Mouse (Mus musculus): Measurements from ENCODE around the gene Tpx2. TPM values are rescaled to one million over a fixed set of nuclear protein-coding genes. Genes with fewer than 3 reads are reported as not detected.

The Tpx2 gene
- polyA plus RNA-seq, 1 experiment from 2014 or later: 88.3 TPM

GRCm38 (mm10) chr2:152928988-152929370 lies 81.2 kb downstream of the Tpx2 start:
- Histone ChIP-seq H3K4me1 (replicated peaks; ENCODE audit: control insufficient read depth, insufficient read depth, low read length) (peaks cover 9% of the 10 kb centered on the region), H3K9ac (ENCODE audit: low read length) (no peak overlapping the region), H3K9me3 (ENCODE audit: control insufficient read depth, low read length) (no peaks in the 10 kb centered on the region), H3K4me2 (ENCODE audit: low read length) (no peak overlapping the region), H3K4me3 (ENCODE audit: low read depth, low read length) (no peak overlapping the region), H3K36me3 (ENCODE audit: control insufficient read depth, insufficient read depth, low read length) (no peaks in the 10 kb centered on the region), H3K27me3 (replicated peaks; ENCODE audit: control insufficient read depth, insufficient read depth, low read length) (no peaks in the 10 kb centered on the region), H3K27ac (ENCODE audit: low read depth) (no peak overlapping the region)
- no peak for DNase-seq (ENCODE audit: low spot score)
- ATAC-seq (replicated peaks; ENCODE audit: low FRiP score, low TSS enrichment, low read depth): no peak
- 64% methylated on average over 3 of the region's 3 CpGs for WGBS

- Histone ChIP-seq H3K4me3 (ENCODE audit: low read depth, low read length) (no peak overlapping the region), H3K27me3 (replicated peaks; ENCODE audit: control insufficient read depth, insufficient read depth, low read length) (no peaks in the 10 kb centered on the region), H3K4me2 (ENCODE audit: low read length) (no peak overlapping the region), H3K9ac (ENCODE audit: low read length) (no peak overlapping the region), H3K4me1 (replicated peaks; ENCODE audit: control insufficient read depth, insufficient read depth, low read length) (peaks cover 7% of the 10 kb centered on the region), H3K9me3 (ENCODE audit: control insufficient read depth, low read length) (no peaks in the 10 kb centered on the region), H3K27ac (ENCODE audit: low read depth) (no peak overlapping the region), H3K36me3 (ENCODE audit: control insufficient read depth, insufficient read depth, low read length) (no peaks in the 10 kb centered on the region)
- DNase-seq (ENCODE audit: low spot score) (no peak), ATAC-seq (replicated peaks; ENCODE audit: low FRiP score, low TSS enrichment, low read depth) (no peak)
- WGBS: 28% methylated on average over 2 of the region's 2 CpGs
Measured at GRCm38 (mm10) chr2:152930276-152930675, 82.5 kb downstream of the Tpx2 start.

- H3K9ac ChIP-seq (ENCODE audit: low read length): no peak overlapping the region
- 0 out of 2 replicates have a peak, but pooled peaks cover 5% of the 10 kb centered on the region for H3K27me3 ChIP-seq (replicated peaks; ENCODE audit: control insufficient read depth, insufficient read depth, low read length)
- no peak overlapping the region for H3K4me3 ChIP-seq (ENCODE audit: low read depth, low read length)
- no peak for DNase-seq (ENCODE audit: low spot score)
- 54% methylated on average over 12 of the region's 12 CpGs for WGBS
- no peaks in the 10 kb centered on the region for H3K9me3 ChIP-seq (ENCODE audit: control insufficient read depth, low read length)
- H3K4me2 ChIP-seq (ENCODE audit: low read length): no peak overlapping the region
- ATAC-seq (replicated peaks; ENCODE audit: low FRiP score, low TSS enrichment, low read depth): no peak
- no peaks in the 10 kb centered on the region for H3K36me3 ChIP-seq (ENCODE audit: control insufficient read depth, insufficient read depth, low read length)
- H3K4me1 ChIP-seq (replicated peaks; ENCODE audit: control insufficient read depth, insufficient read depth, low read length): no peaks in the 10 kb centered on the region; the same call in 1 of the 2 replicates
- H3K27ac ChIP-seq (ENCODE audit: low read depth): no peak overlapping the region; the same call in 1 of the 2 replicates
Measured at GRCm38 (mm10) chr2:152931456-152932160, 83.8 kb downstream of the Tpx2 start.

GRCm38 (mm10) chr2:152933048-152933447 lies 85.3 kb downstream of the Tpx2 start, which contains the start of gene Foxs1:
Gene Foxs1, minus strand, starts transcription at chr2:152933208.
- Histone ChIP-seq H3K9me3 (ENCODE audit: control insufficient read depth, low read length) (no peaks in the 10 kb centered on the region), H3K36me3 (ENCODE audit: control insufficient read depth, insufficient read depth, low read length) (no peaks in the 10 kb centered on the region), H3K4me1 (replicated peaks; ENCODE audit: control insufficient read depth, insufficient read depth, low read length) (no peaks in the 10 kb centered on the region; the same call in 1 of the 2 replicates), H3K4me2 (ENCODE audit: low read length) (no peak within 1 kb of the TSS), H3K27me3 (replicated peaks; ENCODE audit: control insufficient read depth, insufficient read depth, low read length) (0 out of 2 replicates have a peak, but pooled peaks cover 5% of the 10 kb centered on the region), H3K27ac (ENCODE audit: low read depth) (no peak within 1 kb of the TSS; the same call in 1 of the 2 replicates), H3K4me3 (ENCODE audit: low read depth, low read length) (no peak within 1 kb of the TSS), H3K9ac (ENCODE audit: low read length) (no peak within 1 kb of the TSS)
- DNase-seq (ENCODE audit: low spot score) (no peak), ATAC-seq (replicated peaks; ENCODE audit: low FRiP score, low TSS enrichment, low read depth) (no peak)
- 24% methylated on average over 9 of the region's 9 CpGs for WGBS

DNA sequence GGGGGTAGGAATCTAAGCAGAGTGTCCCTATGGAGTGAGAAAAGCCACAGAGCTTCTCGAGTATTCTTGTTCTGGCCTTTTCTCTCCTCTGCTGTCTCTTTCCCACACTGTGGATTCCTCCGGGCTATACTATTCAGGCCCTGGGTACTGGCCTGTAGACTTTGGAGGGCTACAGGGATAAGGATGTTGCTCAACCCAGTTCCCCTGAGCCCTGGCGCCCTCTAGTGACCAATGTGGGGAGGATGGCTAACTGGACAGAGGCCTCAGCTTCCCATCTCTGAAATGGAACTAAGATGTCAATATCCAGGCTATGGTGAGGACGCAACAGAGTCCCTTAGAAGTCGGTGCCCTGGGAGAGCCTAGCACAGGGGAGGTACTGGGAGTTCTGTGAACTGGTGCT lies 85.8 kb downstream of the Tpx2 start:
- no peak overlapping the region for H3K4me2 ChIP-seq (ENCODE audit: low read length)
- no peaks in the 10 kb centered on the region for H3K9me3 ChIP-seq (ENCODE audit: control insufficient read depth, low read length)
- no peak overlapping the region for H3K27ac ChIP-seq (ENCODE audit: low read depth)
- H3K9ac ChIP-seq (ENCODE audit: low read length): no peak overlapping the region
- WGBS: 36% methylated on average over 5 of the region's 5 CpGs
- H3K4me3 ChIP-seq (ENCODE audit: low read depth, low read length): no peak overlapping the region
- no peaks in the 10 kb centered on the region; the same call in 1 of the 2 replicates for H3K4me1 ChIP-seq (replicated peaks; ENCODE audit: control insufficient read depth, insufficient read depth, low read length)
- ATAC-seq (replicated peaks; ENCODE audit: low FRiP score, low TSS enrichment, low read depth): 0 out of 2 replicates have a peak, but pooled peaks have one; percentile 31
- DNase-seq (ENCODE audit: low spot score): no peak
- H3K27me3 ChIP-seq (replicated peaks; ENCODE audit: control insufficient read depth, insufficient read depth, low read length): 0 out of 2 replicates have a peak, but pooled peaks cover 8% of the 10 kb centered on the region
- no peaks in the 10 kb centered on the region for H3K36me3 ChIP-seq (ENCODE audit: control insufficient read depth, insufficient read depth, low read length)

- no peaks in the 10 kb centered on the region for H3K9me3 ChIP-seq (ENCODE audit: control insufficient read depth, low read length)
- peaks cover 59% of the 10 kb centered on the region for H3K27me3 ChIP-seq (replicated peaks; ENCODE audit: control insufficient read depth, insufficient read depth, low read length)
- H3K36me3 ChIP-seq (ENCODE audit: control insufficient read depth, insufficient read depth, low read length): no peaks in the 10 kb centered on the region
- WGBS: 10% methylated on average over 4 of the region's 4 CpGs
- H3K4me3 ChIP-seq (ENCODE audit: low read depth, low read length): no peak overlapping the region
- no peak for ATAC-seq (replicated peaks; ENCODE audit: low FRiP score, low TSS enrichment, low read depth)
- H3K4me1 ChIP-seq (replicated peaks; ENCODE audit: control insufficient read depth, insufficient read depth, low read length): no peaks in the 10 kb centered on the region
- H3K4me2 ChIP-seq (ENCODE audit: low read length): no peak overlapping the region
- no peak overlapping the region for H3K9ac ChIP-seq (ENCODE audit: low read length)
- H3K27ac ChIP-seq (ENCODE audit: low read depth): no peak overlapping the region
- peak; percentile 80 for DNase-seq (ENCODE audit: low spot score)
Measured at GRCm38 (mm10) chr2:152939846-152940245, 92.1 kb downstream of the Tpx2 start.

DNA sequence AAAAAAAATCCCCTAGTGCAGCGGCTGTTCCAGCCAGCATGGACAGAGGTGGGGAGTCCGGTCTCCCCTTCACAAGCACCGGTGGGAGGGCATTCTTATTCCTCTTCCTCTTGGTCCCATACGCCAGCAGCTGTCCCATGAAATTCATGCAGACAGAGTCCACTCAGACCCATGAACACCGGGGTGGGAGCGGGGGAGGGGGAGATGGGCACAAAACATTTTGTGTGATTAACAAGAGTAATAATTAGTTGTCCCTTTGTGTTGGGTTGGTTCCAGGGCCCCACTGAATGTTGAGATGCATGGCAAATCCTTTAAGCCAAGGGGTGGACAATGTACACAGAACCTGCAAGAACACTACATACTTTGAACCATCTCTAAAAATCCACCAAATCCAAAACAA lies 93.3 kb downstream of the Tpx2 start:
- Histone ChIP-seq H3K4me2 (ENCODE audit: low read length) (no peak overlapping the region), H3K27me3 (replicated peaks; ENCODE audit: control insufficient read depth, insufficient read depth, low read length) (peaks cover 71% of the 10 kb centered on the region)
- WGBS: 81% methylated on average over 6 of the region's 6 CpGs

DNA sequence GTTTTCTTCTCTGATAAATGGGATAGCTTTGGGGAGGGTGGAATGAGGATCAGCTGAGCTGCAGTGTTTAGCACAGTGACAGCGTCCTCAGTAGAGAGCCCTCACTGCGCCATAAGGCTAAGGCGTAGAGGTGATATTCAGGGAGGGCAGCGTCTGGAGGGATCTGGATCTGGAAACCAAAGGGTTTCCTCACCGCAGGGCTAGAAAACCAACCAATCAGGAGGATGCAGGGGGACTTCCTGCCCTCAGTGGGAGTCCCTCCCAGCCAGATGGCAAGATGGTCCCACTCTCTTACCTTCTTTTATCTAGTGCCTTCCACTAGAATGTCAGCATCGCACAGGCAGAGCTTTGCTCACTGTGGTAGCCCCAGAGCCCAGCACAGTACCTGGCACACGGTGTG lies 94.0 kb downstream of the Tpx2 start:
- Histone ChIP-seq H3K9me3 (ENCODE audit: control insufficient read depth, low read length) (no peaks in the 10 kb centered on the region), H3K27me3 (replicated peaks; ENCODE audit: control insufficient read depth, insufficient read depth, low read length) (peaks cover 70% of the 10 kb centered on the region), H3K4me2 (ENCODE audit: low read length) (no peak overlapping the region), H3K36me3 (ENCODE audit: control insufficient read depth, insufficient read depth, low read length) (no peaks in the 10 kb centered on the region), H3K4me1 (replicated peaks; ENCODE audit: control insufficient read depth, insufficient read depth, low read length) (no peaks in the 10 kb centered on the region), H3K4me3 (ENCODE audit: low read depth, low read length) (no peak overlapping the region), H3K9ac (ENCODE audit: low read length) (no peak overlapping the region), H3K27ac (ENCODE audit: low read depth) (no peak overlapping the region)
- 23% methylated on average over 7 of the region's 7 CpGs for WGBS
- no peak for ATAC-seq (replicated peaks; ENCODE audit: low FRiP score, low TSS enrichment, low read depth)
- DNase-seq (ENCODE audit: low spot score): no peak

More for the DNA sequence above, 93.3 kb downstream of the Tpx2 start:
- Histone ChIP-seq H3K9me3 (ENCODE audit: control insufficient read depth, low read length) (no peaks in the 10 kb centered on the region), H3K4me1 (replicated peaks; ENCODE audit: control insufficient read depth, insufficient read depth, low read length) (no peaks in the 10 kb centered on the region), H3K36me3 (ENCODE audit: control insufficient read depth, insufficient read depth, low read length) (no peaks in the 10 kb centered on the region), H3K27ac (ENCODE audit: low read depth) (no peak overlapping the region), H3K9ac (ENCODE audit: low read length) (no peak overlapping the region), H3K4me3 (ENCODE audit: low read depth, low read length) (no peak overlapping the region)
- DNase-seq (ENCODE audit: low spot score) (no peak), ATAC-seq (replicated peaks; ENCODE audit: low FRiP score, low TSS enrichment, low read depth) (no peak)
